Mouse (Mus musculus): Measurements from ENCODE around the gene Ptpn11. TPM values are rescaled to one million over a fixed set of nuclear protein-coding genes. Genes with fewer than 3 reads are reported as not detected.
"Not testable (repeated sequence)": the region's sequence is repeated elsewhere in the genome, so short reads cannot be mapped to it uniquely, and the experiment has no call there.

The Ptpn11 gene
- polyA plus RNA-seq, 1 experiment, result 78.7 TPM

DNA sequence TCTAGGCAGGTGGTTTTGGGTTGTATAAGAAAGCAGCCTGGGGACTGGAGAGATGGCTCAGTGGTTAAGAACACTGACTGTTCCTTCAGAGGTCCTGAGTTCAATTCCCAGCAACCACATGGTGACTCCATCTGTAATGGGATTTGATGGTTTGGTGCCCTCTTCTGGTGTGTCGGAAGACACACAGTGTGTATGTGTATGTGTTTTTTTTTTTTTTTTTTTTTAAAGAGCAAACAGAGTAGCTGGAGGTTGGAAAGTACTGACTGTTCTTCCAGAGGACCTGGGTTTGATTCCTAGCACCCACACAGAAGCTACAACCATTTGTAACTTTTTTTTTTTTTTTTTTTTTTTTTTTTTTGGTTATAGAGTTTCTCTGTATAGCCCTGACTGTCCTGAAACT is 41.6 kb upstream of the Ptpn11 start:
- Histone ChIP-seq H3ac (ENCODE audit: control insufficient read depth, insufficient read length) (no peak overlapping the region), H3K4me2 (ENCODE audit: low read depth) (no peak overlapping the region), H3K27me3 (ENCODE audit: control insufficient read depth, insufficient read depth, insufficient read length) (no peaks in the 10 kb centered on the region), H3K36me3 (ENCODE audit: control insufficient read depth, insufficient read depth) (no peaks in the 10 kb centered on the region), H3K4me3 (no peak overlapping the region), H3K79me2 (ENCODE audit: control insufficient read depth, insufficient read depth) (peaks cover 41% of the 10 kb centered on the region)
- TF ChIP-seq TCF3 (IDR thresholded peaks at IDR 0.05; ENCODE audit: insufficient read length, low read depth), result no peak
- no peak for TF ChIP-seq TCF12 (IDR thresholded peaks at IDR 0.05; ENCODE audit: insufficient read depth, poor library complexity, severe bottlenecking)
- TF ChIP-seq MYOG (IDR thresholded peaks at IDR 0.05; ENCODE audit: control insufficient read depth in 1 of 3, insufficient read depth in 1 of 3, insufficient read length in 2 of 3, low read depth in 2 of 3), result no peak
- TF ChIP-seq USF1 (IDR thresholded peaks at IDR 0.05; ENCODE audit: low read depth), result no peak

DNA sequence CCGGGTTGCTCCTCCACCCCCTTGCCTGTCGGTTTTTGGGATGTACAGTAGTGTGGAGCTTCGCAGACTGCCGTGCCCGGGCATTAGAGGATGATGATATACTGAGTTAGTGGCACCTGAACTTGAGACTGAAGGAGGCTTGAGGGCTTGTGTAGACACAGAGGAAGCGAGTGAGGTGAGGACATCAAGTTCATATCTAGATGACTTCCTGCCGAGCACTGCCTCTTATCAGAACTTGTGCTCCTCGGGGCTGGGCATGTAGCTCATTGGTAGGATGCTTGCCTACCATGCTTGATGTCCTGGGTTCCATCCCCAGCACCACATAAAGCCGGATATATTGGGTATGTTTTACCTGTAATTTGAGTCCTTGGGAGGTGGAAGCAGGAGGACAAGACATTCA is 39.6 kb upstream of the Ptpn11 start:
- H3K36me3 ChIP-seq (ENCODE audit: control insufficient read depth, insufficient read depth), result no peaks in the 10 kb centered on the region
- TF ChIP-seq E2F4 (IDR thresholded peaks at IDR 0.05; ENCODE audit: insufficient read depth) (no peak), MYOD1 (IDR thresholded peaks at IDR 0.05; ENCODE audit: control insufficient read depth in 1 of 3, insufficient read length in 2 of 3, low read depth in 2 of 3) (no peak), TCF12 (IDR thresholded peaks at IDR 0.05; ENCODE audit: insufficient read depth, poor library complexity, severe bottlenecking) (no peak), SRF (IDR thresholded peaks at IDR 0.05; ENCODE audit: control insufficient read depth, insufficient read length, low read depth) (no peak), POLR2A (IDR thresholded peaks at IDR 0.05; ENCODE audit: insufficient read length, low read depth) (no peak), CEBPB (IDR thresholded peaks at IDR 0.05; ENCODE audit: insufficient read depth, poor library complexity, severe bottlenecking) (no peak), TCF3 (IDR thresholded peaks at IDR 0.05; ENCODE audit: insufficient read length, low read depth) (no peak), POLR2AphosphoS2 (IDR thresholded peaks at IDR 0.05; ENCODE audit: insufficient read length, low read depth) (no peak), MYOG (IDR thresholded peaks at IDR 0.05; ENCODE audit: control insufficient read depth in 1 of 3, insufficient read depth in 1 of 3, insufficient read length in 2 of 3, low read depth in 2 of 3) (no peak), REST (IDR thresholded peaks at IDR 0.05; ENCODE audit: insufficient read depth, insufficient read length) (no peak), USF1 (IDR thresholded peaks at IDR 0.05; ENCODE audit: low read depth) (no peak), MAX (IDR thresholded peaks at IDR 0.05; ENCODE audit: low read depth) (no peak)
- H3K4me3 ChIP-seq, result no peak overlapping the region
- no peak overlapping the region for H3K4me2 ChIP-seq (ENCODE audit: low read depth)
- H3ac ChIP-seq (ENCODE audit: control insufficient read depth, insufficient read length), result no peak overlapping the region
- no peaks in the 10 kb centered on the region for H3K27me3 ChIP-seq (ENCODE audit: control insufficient read depth, insufficient read depth, insufficient read length)
- H3K79me2 ChIP-seq (ENCODE audit: control insufficient read depth, insufficient read depth), result peaks cover 45% of the 10 kb centered on the region

DNA sequence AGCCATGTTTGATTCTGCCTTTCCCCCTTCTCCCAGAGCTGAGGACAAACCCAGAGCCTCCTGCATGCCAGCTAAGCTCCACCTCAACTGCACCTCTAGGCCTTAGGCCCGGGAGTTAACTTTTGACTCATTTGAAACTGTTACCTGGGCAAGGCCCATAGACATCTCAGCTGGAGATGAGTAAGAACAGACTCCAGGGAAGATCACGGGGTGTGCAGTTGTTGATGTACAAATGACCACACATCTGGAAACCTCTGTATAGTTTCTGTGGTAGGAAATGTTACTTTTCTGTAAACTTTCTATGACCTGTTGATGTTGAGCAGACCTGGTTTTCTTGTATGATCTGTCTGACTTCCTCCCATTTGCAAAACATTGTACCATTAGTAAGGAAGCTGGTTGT is 38.0 kb upstream of the Ptpn11 start:
- H3K27me3 ChIP-seq (ENCODE audit: control insufficient read depth, insufficient read depth, insufficient read length), result no peaks in the 10 kb centered on the region
- no peak overlapping the region for H3K4me3 ChIP-seq
- H3K36me3 ChIP-seq (ENCODE audit: control insufficient read depth, insufficient read depth), result no peaks in the 10 kb centered on the region
- H3K4me2 ChIP-seq (ENCODE audit: low read depth), result no peak overlapping the region
- no peak for TF ChIP-seq E2F4 (IDR thresholded peaks at IDR 0.05; ENCODE audit: insufficient read depth)
- no peak for TF ChIP-seq MAX (IDR thresholded peaks at IDR 0.05; ENCODE audit: low read depth)
- H3ac ChIP-seq (ENCODE audit: control insufficient read depth, insufficient read length), result no peak overlapping the region
- peaks cover 47% of the 10 kb centered on the region for H3K79me2 ChIP-seq (ENCODE audit: control insufficient read depth, insufficient read depth)

DNA sequence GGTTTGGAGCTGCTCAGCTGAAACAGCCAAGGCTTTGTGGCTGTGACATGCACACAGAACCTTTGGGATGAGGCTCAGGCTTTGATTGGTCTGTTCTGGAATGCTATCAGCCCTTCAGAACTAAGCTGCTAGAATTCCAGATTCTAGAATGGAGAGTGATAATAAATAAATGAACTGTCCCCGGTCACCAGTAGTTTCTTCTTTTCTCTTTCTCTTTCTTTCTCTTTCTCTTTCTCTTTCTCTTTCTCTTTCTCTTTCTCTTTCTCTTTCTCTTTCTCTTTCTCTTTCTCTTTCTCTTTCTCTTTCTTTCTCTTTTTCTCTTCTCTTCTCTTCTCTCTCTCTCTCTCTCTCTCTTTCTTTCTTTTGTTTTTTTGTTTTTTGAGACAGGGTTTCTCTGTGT is 36.1 kb upstream of the Ptpn11 start:
- not testable (repeated sequence) for H3ac ChIP-seq (ENCODE audit: control insufficient read depth, insufficient read length); H3K27me3 ChIP-seq (ENCODE audit: control insufficient read depth, insufficient read depth, insufficient read length); H3K4me2 ChIP-seq (ENCODE audit: low read depth); H3K4me3 ChIP-seq; H3K36me3 ChIP-seq (ENCODE audit: control insufficient read depth, insufficient read depth)
- H3K79me2 ChIP-seq (ENCODE audit: control insufficient read depth, insufficient read depth), result peaks cover 42% of the 10 kb centered on the region

DNA sequence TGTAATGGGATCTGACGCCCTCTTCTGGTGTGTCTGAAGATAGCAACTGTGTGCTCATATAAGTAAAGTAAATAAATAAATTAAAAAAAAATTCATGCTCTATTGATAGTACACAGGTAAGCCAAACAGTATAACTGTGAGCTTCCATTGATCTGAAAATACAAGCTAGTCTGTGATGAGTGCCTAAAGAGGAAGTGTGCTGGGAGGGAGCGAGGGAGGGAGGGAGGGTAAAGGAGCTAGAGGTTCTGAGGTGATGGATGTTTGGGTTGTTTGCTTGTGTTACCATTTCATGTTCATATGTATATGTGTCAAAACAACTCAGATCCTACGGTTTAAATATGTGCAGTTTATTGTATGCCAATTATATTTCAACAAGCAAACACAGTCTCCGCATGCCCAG is 35.6 kb upstream of the Ptpn11 start:
- H3K4me3 ChIP-seq, result no peak overlapping the region
- H3K79me2 ChIP-seq (ENCODE audit: control insufficient read depth, insufficient read depth), result peaks cover 42% of the 10 kb centered on the region
- no peak overlapping the region for H3K4me2 ChIP-seq (ENCODE audit: low read depth)
- no peaks in the 10 kb centered on the region for H3K36me3 ChIP-seq (ENCODE audit: control insufficient read depth, insufficient read depth)
- no peaks in the 10 kb centered on the region for H3K27me3 ChIP-seq (ENCODE audit: control insufficient read depth, insufficient read depth, insufficient read length)
- no peak overlapping the region for H3ac ChIP-seq (ENCODE audit: control insufficient read depth, insufficient read length)
- no peak for TF ChIP-seq REST (IDR thresholded peaks at IDR 0.05; ENCODE audit: insufficient read depth, insufficient read length)
- no peak for TF ChIP-seq MYOG (IDR thresholded peaks at IDR 0.05; ENCODE audit: control insufficient read depth in 1 of 3, insufficient read depth in 1 of 3, insufficient read length in 2 of 3, low read depth in 2 of 3)
- TF ChIP-seq POLR2A (IDR thresholded peaks at IDR 0.05; ENCODE audit: insufficient read length, low read depth), result no peak
- no peak for TF ChIP-seq MAX (IDR thresholded peaks at IDR 0.05; ENCODE audit: low read depth)
- no peak for TF ChIP-seq SRF (IDR thresholded peaks at IDR 0.05; ENCODE audit: control insufficient read depth, insufficient read length, low read depth)
- TF ChIP-seq USF1 (IDR thresholded peaks at IDR 0.05; ENCODE audit: low read depth), result no peak
- no peak for TF ChIP-seq TCF3 (IDR thresholded peaks at IDR 0.05; ENCODE audit: insufficient read length, low read depth)
- no peak for TF ChIP-seq CEBPB (IDR thresholded peaks at IDR 0.05; ENCODE audit: insufficient read depth, poor library complexity, severe bottlenecking)
- no peak for TF ChIP-seq TCF12 (IDR thresholded peaks at IDR 0.05; ENCODE audit: insufficient read depth, poor library complexity, severe bottlenecking)
- no peak for TF ChIP-seq E2F4 (IDR thresholded peaks at IDR 0.05; ENCODE audit: insufficient read depth)

DNA sequence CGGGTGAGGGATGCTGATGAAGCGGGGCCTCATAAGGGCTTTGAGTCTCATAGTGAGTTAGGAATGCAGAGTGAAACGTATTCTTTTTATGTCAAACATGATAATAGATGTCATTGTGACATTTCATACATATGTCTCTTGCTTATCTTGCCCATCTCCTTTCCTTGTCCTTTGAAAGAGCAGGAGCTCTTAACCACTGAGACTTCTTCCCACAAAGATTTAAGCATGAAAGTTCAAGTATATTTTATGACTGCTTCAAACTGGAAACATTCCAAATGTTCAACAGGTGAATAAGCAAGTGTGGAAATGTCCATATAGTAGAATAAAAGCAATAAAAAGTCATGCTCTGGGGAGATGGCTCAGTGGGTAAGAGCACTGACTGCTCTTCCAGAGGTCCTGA is 35.2 kb upstream of the Ptpn11 start:
- no peaks in the 10 kb centered on the region for H3K36me3 ChIP-seq (ENCODE audit: control insufficient read depth, insufficient read depth)
- H3K4me3 ChIP-seq, result no peak overlapping the region
- no peak overlapping the region for H3ac ChIP-seq (ENCODE audit: control insufficient read depth, insufficient read length)
- H3K4me2 ChIP-seq (ENCODE audit: low read depth), result no peak overlapping the region
- no peaks in the 10 kb centered on the region for H3K27me3 ChIP-seq (ENCODE audit: control insufficient read depth, insufficient read depth, insufficient read length)
- TF ChIP-seq POLR2A (IDR thresholded peaks at IDR 0.05; ENCODE audit: insufficient read length, low read depth) (no peak), MYOD1 (IDR thresholded peaks at IDR 0.05; ENCODE audit: control insufficient read depth in 1 of 3, insufficient read length in 2 of 3, low read depth in 2 of 3) (no peak), REST (IDR thresholded peaks at IDR 0.05; ENCODE audit: insufficient read depth, insufficient read length) (no peak), TCF12 (IDR thresholded peaks at IDR 0.05; ENCODE audit: insufficient read depth, poor library complexity, severe bottlenecking) (no peak), MAX (IDR thresholded peaks at IDR 0.05; ENCODE audit: low read depth) (no peak), CEBPB (IDR thresholded peaks at IDR 0.05; ENCODE audit: insufficient read depth, poor library complexity, severe bottlenecking) (no peak), MYOG (IDR thresholded peaks at IDR 0.05; ENCODE audit: control insufficient read depth in 1 of 3, insufficient read depth in 1 of 3, insufficient read length in 2 of 3, low read depth in 2 of 3) (no peak), USF1 (IDR thresholded peaks at IDR 0.05; ENCODE audit: low read depth) (no peak), TCF3 (IDR thresholded peaks at IDR 0.05; ENCODE audit: insufficient read length, low read depth) (no peak)
- peaks cover 40% of the 10 kb centered on the region for H3K79me2 ChIP-seq (ENCODE audit: control insufficient read depth, insufficient read depth)

All from myocyte (in vitro differentiated cells).